Mouse (Mus musculus): ENCODE measurements at regions not wholly inside any gene's neighbourhood (a gene's known extent, or its start where the extent isn't known, plus 50 kb on each side); places are given as distances from the start of the nearest gene placed in this dataset.

DNA sequence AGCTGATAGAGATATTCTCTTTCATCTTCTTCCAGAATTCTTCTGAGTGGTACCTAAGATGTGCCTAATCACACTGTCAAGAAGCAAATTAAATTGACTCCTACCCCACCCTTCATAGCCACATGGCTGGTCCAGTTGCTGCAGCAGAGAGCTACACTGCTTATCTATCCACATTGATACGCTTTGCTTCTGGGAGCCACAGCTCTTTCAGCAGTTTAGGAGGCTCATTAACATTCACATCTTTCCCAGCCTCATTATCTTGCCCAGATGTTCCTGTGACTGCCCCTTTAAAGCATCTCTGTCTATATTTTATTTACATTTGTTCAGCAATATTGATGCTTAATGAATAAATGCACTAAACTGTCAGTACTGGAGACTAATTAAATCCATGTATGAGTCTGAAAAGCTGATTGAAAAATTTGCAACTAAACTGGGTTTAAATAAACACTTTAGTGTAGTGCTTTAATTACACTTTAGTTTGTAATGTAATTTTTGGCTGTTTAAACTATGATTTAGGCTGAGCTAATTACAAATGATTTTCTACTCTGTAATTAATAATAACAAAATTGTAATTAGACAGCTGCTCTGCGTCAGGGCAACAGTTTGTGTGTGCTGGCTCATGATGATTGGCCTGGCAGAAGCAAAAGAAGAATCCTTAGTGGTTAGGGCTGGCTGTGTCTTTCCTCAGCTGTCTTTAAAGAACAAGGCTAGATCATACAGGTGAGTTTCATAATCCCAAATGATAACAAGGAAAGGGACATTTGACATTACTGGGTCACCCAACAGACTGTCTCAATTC lies 632.5 kb upstream of the Tle4 start:
- no peak for DNase-seq (ENCODE audit: low read depth, low spot score)

DNA sequence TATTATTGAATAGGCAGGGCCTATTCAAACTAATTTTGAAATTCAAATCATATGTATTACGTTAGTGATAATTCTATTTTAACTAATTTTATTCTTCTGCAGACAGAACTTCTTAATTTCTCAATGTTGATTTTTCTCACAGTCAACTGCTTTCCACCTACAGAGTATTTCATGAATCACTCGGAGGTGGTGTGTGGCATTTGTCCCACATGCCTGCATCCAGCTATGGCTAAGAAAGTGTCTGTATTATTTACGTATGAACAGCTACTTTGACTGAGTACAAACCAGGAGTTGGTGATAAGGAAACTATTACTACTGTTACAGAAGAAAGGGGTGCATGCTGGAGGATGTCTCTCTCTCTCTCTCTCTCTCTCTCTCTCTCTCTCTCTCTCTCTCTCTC lies 619.5 kb upstream of the Tle4 start:
- DNase-seq (ENCODE audit: low read depth, low spot score), result peak; percentile 56

DNA sequence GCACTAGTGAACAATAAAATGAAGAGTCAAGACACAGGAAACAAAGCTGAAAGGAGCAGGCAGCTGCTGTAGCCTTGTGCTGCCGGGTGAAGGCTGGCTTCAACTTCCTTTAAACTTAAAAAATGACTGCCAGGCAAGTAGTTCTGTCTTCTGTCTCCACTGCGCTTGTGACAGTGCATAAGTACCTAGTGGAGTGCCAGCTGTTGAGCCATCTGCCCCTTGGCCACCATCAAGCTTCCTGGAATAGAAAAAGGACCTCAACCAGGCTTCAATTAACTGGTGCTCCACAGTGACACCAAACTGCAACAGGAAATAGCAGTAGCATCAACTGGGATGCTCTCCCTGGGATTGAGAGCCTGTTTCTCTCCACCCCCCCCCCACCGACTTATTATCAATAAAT lies 616.8 kb upstream of the Tle4 start:
- peak; percentile 57 for DNase-seq (ENCODE audit: low read depth, low spot score)

- DNase-seq (ENCODE audit: low read depth, low spot score), result no peak
Measured at GRCm38 (mm10) chr19:15212881-15213280, 615.0 kb upstream of the Tle4 start.

GRCm38 (mm10) chr19:15203039-15203438 lies 605.2 kb upstream of the Tle4 start:
- DNase-seq (ENCODE audit: low read depth, low spot score), result peak; percentile 40

GRCm38 (mm10) chr19:15201262-15201661 lies 603.4 kb upstream of the Tle4 start:
- peak; percentile 5 for DNase-seq (ENCODE audit: low read depth, low spot score)

GRCm38 (mm10) chr19:15200792-15201191 lies 602.9 kb upstream of the Tle4 start:
- no peak for DNase-seq (ENCODE audit: low read depth, low spot score)

DNA sequence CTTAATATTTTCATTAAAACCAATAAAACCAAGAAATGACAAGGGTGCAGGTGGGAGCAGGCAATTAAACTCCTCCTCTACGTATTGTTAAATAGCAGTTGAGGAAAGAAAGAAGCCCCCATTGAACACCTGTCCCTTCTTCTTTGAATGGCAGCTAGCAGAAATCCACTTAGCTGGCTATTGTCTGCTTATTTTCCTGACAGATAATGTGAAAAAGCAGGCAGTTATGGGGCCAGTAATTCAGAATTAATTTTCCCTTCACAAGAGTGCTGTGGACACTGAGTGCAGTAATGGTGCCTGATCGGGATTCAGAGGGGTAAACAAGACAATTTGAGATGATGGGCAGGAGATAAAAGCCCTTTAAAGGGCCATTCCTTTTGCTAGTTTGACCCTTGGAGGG lies 602.5 kb upstream of the Tle4 start:
- DNase-seq (ENCODE audit: low read depth, low spot score), result no peak

DNA sequence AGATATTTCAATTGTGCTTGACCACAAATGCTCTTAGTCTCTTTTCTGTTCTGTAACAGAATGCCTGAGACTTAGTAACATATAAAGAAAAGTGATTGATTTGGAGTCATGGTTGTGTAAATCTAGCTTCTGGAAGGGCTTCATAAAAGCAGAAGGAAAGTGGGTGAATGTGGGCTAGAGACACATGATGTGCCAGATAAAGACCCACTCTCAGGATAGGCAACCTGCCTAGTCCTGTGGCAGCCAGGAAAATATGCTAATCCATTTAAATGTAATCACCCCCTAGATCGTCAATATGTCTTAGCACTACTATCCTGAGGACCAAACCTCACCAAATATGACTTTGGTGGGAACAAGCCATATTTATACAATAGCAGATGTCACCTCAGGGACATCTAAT lies 601.8 kb upstream of the Tle4 start:
- DNase-seq (ENCODE audit: low read depth, low spot score), result peak; percentile 51

DNA sequence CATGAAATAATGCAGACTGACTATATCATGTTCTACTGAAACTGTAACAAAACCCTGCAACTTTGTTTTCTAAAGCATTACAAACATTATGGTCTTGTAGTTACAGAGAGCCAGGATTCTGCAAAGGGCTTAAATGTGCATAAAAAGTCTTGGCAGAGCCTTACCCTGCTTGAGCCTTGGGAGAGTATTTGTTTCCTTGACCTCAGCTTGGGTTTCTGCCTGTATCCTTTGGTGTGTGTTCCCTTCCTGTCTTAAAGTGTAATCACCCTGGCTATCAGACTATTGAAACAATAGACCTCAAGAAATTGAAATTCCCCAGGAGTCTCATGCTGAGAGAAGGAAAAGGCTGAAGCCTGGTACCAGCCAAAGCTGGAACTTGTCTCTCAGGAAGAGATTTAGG lies 577.4 kb upstream of the Tle4 start:
- no peak for DNase-seq (ENCODE audit: low read depth, low spot score)

DNA sequence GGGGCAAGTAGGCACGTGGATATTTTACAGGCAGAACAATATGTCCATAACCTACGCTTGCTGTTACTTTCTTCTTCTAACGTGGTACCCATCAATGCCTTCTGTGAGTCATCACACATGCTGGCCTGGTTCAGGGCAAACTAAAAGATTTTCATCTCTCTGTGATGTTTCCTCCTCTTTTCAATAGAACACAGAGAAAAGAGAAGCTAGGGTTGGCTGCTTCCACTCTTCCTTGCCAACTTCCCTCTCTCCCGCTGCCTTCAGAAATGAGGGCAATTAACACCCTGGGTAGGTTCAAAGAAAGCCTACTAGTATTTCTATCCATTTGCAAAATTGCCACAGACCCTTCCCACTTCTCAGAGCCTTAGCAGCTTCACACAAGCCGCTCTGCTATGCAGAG lies 575.5 kb upstream of the Tle4 start:
- DNase-seq (ENCODE audit: low read depth, low spot score), result peak; percentile 15

- DNase-seq (ENCODE audit: low read depth, low spot score), result no peak
Measured at GRCm38 (mm10) chr19:15167184-15167583, 569.3 kb upstream of the Tle4 start.

GRCm38 (mm10) chr19:15160641-15161040 lies 562.8 kb upstream of the Tle4 start:
- DNase-seq (ENCODE audit: low read depth, low spot score), result peak; percentile 11

GRCm38 (mm10) chr19:15158653-15159052 lies 560.8 kb upstream of the Tle4 start:
- peak; percentile 83 for DNase-seq (ENCODE audit: low read depth, low spot score)

DNA sequence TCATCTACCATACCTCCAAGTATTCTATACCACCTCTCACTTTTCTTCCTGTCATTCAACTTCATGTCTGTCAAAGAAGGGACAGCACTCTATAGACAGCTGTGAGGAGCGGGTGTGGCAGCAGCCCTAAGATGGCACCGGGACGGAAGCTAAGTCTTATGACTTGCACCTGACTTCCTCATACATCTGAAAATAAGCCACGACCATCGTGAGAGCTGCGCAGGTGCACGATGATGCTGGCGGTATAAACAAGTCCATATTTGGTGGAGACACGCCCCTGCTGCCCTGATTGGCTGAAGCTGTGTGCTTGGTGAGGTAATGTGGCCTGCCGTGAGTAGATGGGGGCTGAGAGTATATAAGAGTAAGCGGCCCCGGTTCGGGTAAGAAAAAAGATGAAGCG lies 560.3 kb upstream of the Tle4 start:
- DNase-seq (ENCODE audit: low read depth, low spot score), result no peak

DNA sequence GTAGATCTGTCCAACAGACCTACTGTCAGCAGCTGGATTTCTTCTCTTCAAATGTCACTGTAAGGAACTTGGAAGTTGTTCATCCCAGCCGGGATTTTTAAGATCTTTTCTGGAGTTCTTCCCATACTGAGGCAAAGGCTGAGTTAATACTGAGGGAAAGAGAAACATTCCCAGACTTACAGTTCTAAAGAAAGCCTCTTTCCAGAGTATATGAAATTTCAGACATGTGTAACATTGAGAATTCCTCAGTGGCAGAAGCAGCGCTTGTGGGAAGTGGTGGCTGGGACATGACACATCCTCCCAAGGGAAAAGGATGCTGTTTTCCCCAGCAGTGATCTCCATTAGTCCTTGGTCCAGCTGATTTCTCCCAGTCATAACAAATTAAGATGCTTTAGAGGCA lies 556.8 kb upstream of the Tle4 start:
- peak; percentile 10 for DNase-seq (ENCODE audit: low read depth, low spot score)

DNA sequence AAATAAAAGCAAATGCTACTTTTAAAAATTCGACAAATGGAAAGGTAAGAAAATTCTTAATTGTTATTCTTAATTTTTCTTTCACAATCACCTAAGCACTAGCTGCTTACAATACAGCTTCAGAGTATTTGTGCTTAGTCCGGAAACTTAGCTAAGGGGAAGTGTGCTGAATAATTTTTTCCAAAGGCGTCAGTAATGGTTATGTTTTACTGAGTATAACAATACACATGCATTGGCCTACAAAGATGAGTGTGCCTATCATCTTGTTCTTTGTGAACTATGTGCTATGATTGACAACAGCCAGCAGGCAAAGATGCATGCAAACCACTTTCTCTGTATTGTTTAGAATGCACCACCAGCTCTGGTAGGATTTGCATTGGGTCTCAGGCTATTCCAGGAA lies 548.5 kb upstream of the Tle4 start:
- no peak for DNase-seq (ENCODE audit: low read depth, low spot score)

DNA sequence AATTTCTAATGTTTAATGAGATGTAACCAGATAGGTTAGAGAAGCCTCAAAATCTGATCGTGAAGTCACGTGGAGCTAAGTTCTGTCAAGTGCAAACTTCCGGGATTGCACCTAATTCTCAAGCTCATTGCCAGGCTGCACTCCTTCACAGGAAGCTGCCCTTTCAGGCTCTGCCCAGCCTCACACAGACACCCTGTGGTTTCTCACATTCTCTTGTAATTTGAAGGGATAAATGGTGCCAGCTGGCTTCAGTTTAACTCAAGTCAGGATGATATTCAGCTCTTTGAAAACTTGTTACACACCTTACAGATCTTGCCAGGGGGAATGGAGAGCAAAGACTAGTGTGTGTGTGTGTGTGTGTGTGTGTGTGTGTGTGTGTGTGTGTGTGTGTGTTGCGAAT lies 529.3 kb upstream of the Tle4 start:
- peak; percentile 32 for DNase-seq (ENCODE audit: low read depth, low spot score)

- peak; percentile 7 for DNase-seq (ENCODE audit: low read depth, low spot score)
Measured at GRCm38 (mm10) chr19:15108441-15109026, 510.7 kb upstream of the Tle4 start.

GRCm38 (mm10) chr19:15095054-15095453 lies 497.2 kb upstream of the Tle4 start:
- DNase-seq (ENCODE audit: low read depth, low spot score), result no peak

DNA sequence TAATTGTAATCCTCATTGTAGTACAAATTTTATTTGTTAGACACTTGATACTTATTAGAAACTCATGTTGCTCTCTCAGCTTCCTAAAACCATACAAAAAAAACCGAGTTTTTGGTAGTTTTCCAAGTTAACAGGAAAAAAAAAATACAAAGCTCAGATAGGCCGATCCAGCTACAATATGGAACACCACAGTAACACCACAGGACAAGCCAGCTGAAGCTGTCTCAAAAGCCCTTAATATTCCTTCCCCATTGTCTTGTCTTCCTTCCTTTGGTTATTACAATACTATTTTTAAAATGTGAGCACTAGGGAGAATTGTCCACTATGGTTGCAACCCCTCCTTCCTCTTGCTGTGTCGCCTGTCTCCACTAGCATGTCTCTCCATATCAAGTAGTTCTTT lies 495.7 kb upstream of the Tle4 start:
- DNase-seq (ENCODE audit: low read depth, low spot score), result no peak

GRCm38 (mm10) chr19:15080638-15081037 lies 482.8 kb upstream of the Tle4 start:
- DNase-seq (ENCODE audit: low read depth, low spot score), result no peak

DNA sequence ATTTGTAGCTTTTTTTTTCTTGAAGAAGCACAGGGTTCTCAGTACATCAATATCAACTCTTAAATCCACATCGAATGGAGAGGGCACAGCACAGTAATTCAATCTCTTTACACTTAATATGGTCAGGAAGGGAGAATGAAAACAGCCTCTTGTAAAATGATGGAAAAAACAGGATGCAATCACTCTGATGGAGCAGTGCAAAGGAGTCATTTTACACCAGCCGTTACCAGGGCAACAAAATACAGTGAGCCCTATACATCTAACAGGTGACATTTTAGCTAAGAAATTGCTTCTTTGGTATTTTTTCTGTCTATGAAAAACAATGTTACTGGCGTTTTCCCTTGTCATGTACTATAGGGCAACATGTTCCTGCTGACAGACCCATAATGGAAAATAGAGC lies 459.9 kb upstream of the Tle4 start:
- DNase-seq (ENCODE audit: low read depth, low spot score), result no peak

All from brain, adult 2 months (tissue).